Mouse (Mus musculus) limb, embryonic 14.5 days (tissue): ENCODE results near the gene Dohh. TPM values are rescaled to one million over a fixed set of nuclear protein-coding genes. Genes with fewer than 3 reads are reported as not detected.

Experiments used
- ATAC-seq: fragments of 200-750 bp; cut with Nextera tagmentation; 2 replicates; pipeline ENCODE4 v1.8.0; 2017; ENCODE audit warnings: low read depth, moderate number of reproducible peaks, moderate TSS enrichment; ENCODE audit not compliant: low FRiP score
- DNase-seq: peaks from one replicate; pipeline ENCODE4 v3.0.0-alpha.2; 2015; ENCODE audit warnings: low spot score
- H3K27ac ChIP-seq: fragments of 300-500 bp; sonication (generic); replicated peaks from 2 replicates; pipeline ENCODE4 v1.5.1; 2014; ENCODE audit warnings: low read depth, mild to moderate bottlenecking, low read length, moderate library complexity, mixed read lengths
- H3K27me3 ChIP-seq: fragments of 300-500 bp; sonication (generic); 2 replicates; pipeline ENCODE4 v1.6.1; 2014; ENCODE audit warnings: low read length, mixed read lengths; ENCODE audit not compliant: control insufficient read depth, insufficient read depth
- H3K36me3 ChIP-seq: fragments of 300-500 bp; sonication (generic); 2 replicates; pipeline ENCODE4 v1.6.1; 2014; ENCODE audit warnings: mild to moderate bottlenecking, low read length, moderate library complexity, mixed read lengths; ENCODE audit not compliant: control insufficient read depth, insufficient read depth
- H3K4me1 ChIP-seq: fragments of 300-500 bp; sonication (generic); 2 replicates; pipeline ENCODE4 v1.6.1; 2014; ENCODE audit warnings: antibody characterized with exemption, low read length, mixed read lengths; ENCODE audit not compliant: control insufficient read depth, insufficient read depth
- H3K4me2 ChIP-seq: fragments of 300-500 bp; sonication (generic); replicated peaks from 2 replicates; pipeline ENCODE4 v1.6.1; 2014; ENCODE audit warnings: low read depth, mild to moderate bottlenecking, low read length, moderate library complexity; ENCODE audit not compliant: severe bottlenecking
- H3K4me3 ChIP-seq: fragments of 300-500 bp; sonication (generic); replicated peaks from 2 replicates; pipeline ENCODE4 v1.5.1; 2014; ENCODE audit warnings: low read length
- H3K9ac ChIP-seq: fragments of 300-500 bp; sonication (generic); 2 replicates; pipeline ENCODE4 v1.6.1; 2014; ENCODE audit warnings: mild to moderate bottlenecking, low read depth, low read length, moderate library complexity; ENCODE audit not compliant: severe bottlenecking
- H3K9me3 ChIP-seq: fragments of 300-500 bp; sonication (generic); 2 replicates; pipeline ENCODE4 v1.6.1; 2016; ENCODE audit warnings: low read length; ENCODE audit not compliant: control insufficient read depth
- POLR2A ChIP-seq: fragments of 200-500 bp; IDR thresholded peaks from 2 replicates; pipeline ENCODE4 v1.8.0; 2012; ENCODE audit warnings: inconsistent platforms, mild to moderate bottlenecking, moderate library complexity, borderline replicate concordance; ENCODE audit not compliant: insufficient read depth, insufficient read length; ENCODE audit errors: extremely low read depth
- WGBS: fragments of 180-500 bp; shearing (Covaris S2); extraction: QIAGEN DNeasy Blood & Tissue Kit; methylation state at CpG from one replicate; pipeline ENCODE4 v1.1.7; 2014; 5-methylcytosine and 5-hydroxymethylcytosine counted together
- polyA plus RNA-seq, 2 experiments: library from polyadenylated mRNA; depleted of rRNA in 1 of 2; stranded (reverse) in 1 of 2; unstranded in 1 of 2; fragments of >200 nt; fragmentation: Nextera tagmentation in 1 of 2; extraction: Ambion mirVana in 1 of 2; gene quantifications; 2 replicates each; pipeline versions ENCODE4 v1.2.1 to v1.2.3; 2012 to 2014

Gene Dohh
- polyA plus RNA-seq, 2 experiments, result 54.3 to 60.0 TPM

GRCm38 (mm10) chr10:81415549-81416310 is 31.5 kb downstream of the Dohh start:
- Histone ChIP-seq H3K4me1 (peaks cover 66% of the 10 kb centered on the region), H3K4me3 (no peak overlapping the region), H3K27ac (no peak overlapping the region; the same call in 1 of the 2 replicates), H3K9me3 (no peaks in the 10 kb centered on the region), H3K4me2 (no peak overlapping the region), H3K27me3 (no peaks in the 10 kb centered on the region), H3K36me3 (peaks cover 50% of the 10 kb centered on the region), H3K9ac (no peak overlapping the region)
- DNase-seq (no peak), ATAC-seq (no peak)
- WGBS, result 65% methylated on average over 17 of the region's 17 CpGs
- no peak for TF ChIP-seq POLR2A

GRCm38 (mm10) chr10:81416581-81417226 is 32.5 kb downstream of the Dohh start:
- no peaks in the 10 kb centered on the region for H3K9me3 ChIP-seq
- no peak for TF ChIP-seq POLR2A
- peak overlapping the region; percentile 48 for H3K4me2 ChIP-seq
- peak overlapping the region; percentile 83 for H3K27ac ChIP-seq
- peak overlapping the region; percentile 20 for H3K4me3 ChIP-seq
- DNase-seq (peak; percentile 89), ATAC-seq (peak; percentile 81)
- H3K27me3 ChIP-seq, result no peaks in the 10 kb centered on the region
- H3K9ac ChIP-seq, result peak overlapping the region; percentile 38; the same call in 1 of the 2 replicates
- H3K36me3 ChIP-seq, result peaks cover 58% of the 10 kb centered on the region
- WGBS, result 3% methylated on average over 25 of the region's 26 CpGs
- peaks cover 61% of the 10 kb centered on the region for H3K4me1 ChIP-seq

DNA sequence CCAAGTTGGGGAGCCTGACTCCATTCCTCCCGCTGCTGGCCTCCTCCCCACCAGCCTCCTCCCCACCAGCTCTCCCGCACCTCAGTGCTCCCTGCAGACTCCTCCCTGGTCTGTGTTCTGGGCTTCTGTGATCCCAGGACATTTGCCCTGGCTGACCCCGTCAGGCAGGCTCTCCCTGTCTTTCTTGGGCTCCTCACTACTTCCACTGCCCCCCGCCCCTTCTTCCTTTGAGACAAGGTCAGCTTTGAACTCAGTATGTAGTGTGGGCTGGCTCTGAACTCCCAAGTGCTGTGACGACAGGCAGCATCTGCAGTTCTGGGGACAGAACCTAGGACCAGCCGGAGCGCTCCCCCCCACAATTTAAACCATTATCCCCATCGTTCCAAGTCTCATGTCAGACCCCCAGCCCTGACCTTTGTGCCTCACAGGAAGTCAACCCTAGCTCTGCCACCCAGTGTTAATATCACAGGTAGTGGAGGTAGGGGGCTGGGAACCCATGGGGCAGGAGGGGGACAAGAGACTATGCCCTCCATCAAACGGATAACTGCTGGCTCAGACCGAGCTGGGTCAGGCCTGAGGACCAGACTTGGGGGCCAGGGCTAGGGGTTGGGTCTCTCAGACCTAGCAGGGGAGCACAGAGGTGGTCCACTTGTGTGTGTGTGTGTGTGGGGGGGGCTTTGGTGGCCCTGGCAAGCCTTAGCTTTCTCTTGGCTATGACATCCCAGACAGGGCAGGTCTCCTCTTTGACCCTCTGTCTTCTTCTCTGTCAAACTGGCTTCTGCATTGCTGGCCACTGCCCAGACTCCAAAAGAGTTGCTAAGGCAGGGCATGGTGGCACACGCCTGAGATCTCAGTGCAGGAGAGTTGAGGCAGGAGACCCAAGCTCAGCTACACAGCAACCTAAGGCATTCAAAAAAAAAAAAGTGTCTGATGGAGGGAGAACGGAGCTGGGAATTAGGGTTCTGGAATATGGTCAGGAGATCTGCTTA is 33.3 kb downstream of the Dohh start:
- H3K4me1 ChIP-seq, result peaks cover 53% of the 10 kb centered on the region
- ATAC-seq (no peak), DNase-seq (no peak)
- TF ChIP-seq POLR2A, result no peak
- H3K9me3 ChIP-seq, result no peaks in the 10 kb centered on the region
- peaks cover 58% of the 10 kb centered on the region for H3K36me3 ChIP-seq
- peak overlapping the region; percentile 48 for H3K4me2 ChIP-seq
- H3K9ac ChIP-seq, result peak overlapping the region; percentile 38; the same call in 1 of the 2 replicates
- peak overlapping the region; percentile 83 for H3K27ac ChIP-seq
- WGBS, result 50% methylated on average over 10 of the region's 12 CpGs
- H3K4me3 ChIP-seq, result peak overlapping the region; percentile 20
- no peaks in the 10 kb centered on the region for H3K27me3 ChIP-seq

DNA sequence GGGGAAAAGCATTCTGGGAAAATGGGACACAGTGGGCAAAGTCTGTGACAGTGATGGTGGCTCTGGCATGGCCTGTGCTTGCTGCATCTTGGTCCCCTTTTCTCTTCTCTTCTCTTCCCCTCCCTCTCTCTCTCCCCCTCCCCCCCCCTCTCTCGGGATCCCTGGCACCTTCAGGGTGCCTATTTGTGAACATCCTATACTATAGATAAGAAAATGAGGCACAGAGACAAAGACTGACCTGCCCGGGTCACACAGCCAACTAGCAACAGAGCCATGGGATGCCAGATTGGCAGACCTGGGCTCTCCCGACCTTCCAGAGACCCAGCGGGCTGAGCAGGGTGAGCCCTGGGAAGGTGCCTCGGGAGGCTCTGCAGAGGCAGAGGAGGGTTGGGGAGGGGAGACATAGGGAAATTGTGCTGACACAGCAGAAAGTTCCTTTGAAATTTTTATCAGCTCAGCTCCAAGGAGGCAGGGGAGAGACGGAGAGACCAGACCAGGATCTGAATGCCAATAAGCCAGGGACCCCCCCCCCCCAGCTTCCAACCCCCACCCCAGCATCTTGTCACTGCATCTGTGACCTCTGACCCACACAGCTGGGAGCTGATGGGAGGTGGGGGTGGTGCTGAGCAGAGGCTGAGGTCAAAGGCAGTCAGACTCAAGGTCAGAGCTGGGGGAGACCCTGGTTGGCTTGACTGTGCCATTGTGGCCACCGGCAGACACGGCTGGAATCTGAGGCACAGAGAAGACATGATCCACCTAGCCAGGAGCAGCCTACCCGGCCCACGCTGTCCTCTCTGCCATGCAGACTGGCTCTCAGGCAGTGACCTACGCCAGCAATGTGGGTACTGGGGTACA is 34.2 kb downstream of the Dohh start:
- Histone ChIP-seq H3K27me3 (no peaks in the 10 kb centered on the region), H3K4me1 (peaks cover 45% of the 10 kb centered on the region), H3K9me3 (no peaks in the 10 kb centered on the region), H3K4me2 (no peak overlapping the region), H3K9ac (no peak overlapping the region), H3K36me3 (peaks cover 50% of the 10 kb centered on the region), H3K4me3 (no peak overlapping the region), H3K27ac (no peak overlapping the region)
- DNase-seq (no peak), ATAC-seq (no peak)
- no peak for TF ChIP-seq POLR2A
- WGBS, result 41% methylated on average over 8 of the region's 11 CpGs
